Mouse (Mus musculus) heart, postnatal 10 days (tissue): ENCODE results near the gene Psmd12. TPM values are rescaled to one million over a fixed set of nuclear protein-coding genes. Genes with fewer than 3 reads are reported as not detected.

Source experiments
- DNase-seq, 2 experiments: peaks; one replicate each; pipeline ENCODE4 v3.0.0; 2021
- intact Hi-C: fragments of 180-260 bp; cut with DNase I; formaldehyde crosslinking; loops from one replicate; pipeline ENCODE4 v1.15.1; 2025
- total RNA-seq, 2 experiments: library from RNA; stranded (reverse); gene quantifications; 2 replicates each; pipeline ENCODE4 v1.2.3; 2021

The Psmd12 gene
- total RNA-seq, 2 experiments from 2014 or later, result 91.0 to 91.5 TPM

GRCm38 (mm10) chr11:107548204-107548975 is 69.1 kb downstream of the Psmd12 start:
- intact Hi-C loops, result no loop called here
- DNase-seq, result peak; percentile 15 to 33

Other genes starting within 250 kb of the Psmd12 start
- gene Pitpnc1, start 8.8 kb upstream of the Psmd12 start, total RNA-seq, result 10 to 100 TPM; 75.6 to 78.1 TPM
- gene Helz, start 68.4 kb downstream of the Psmd12 start, total RNA-seq, result 10 to 100 TPM; 26.7 to 31.8 TPM
- gene Cacng1, start 237.0 kb downstream of the Psmd12 start, total RNA-seq, result not detected